Mouse (Mus musculus) forebrain, embryonic 14.5 days (tissue): ENCODE results near the gene Supt3. TPM values are rescaled to one million over a fixed set of nuclear protein-coding genes. Genes with fewer than 3 reads are reported as not detected.

Source experiments
- ATAC-seq: fragments of 200-750 bp; cut with Nextera tagmentation; 2 replicates; pipeline ENCODE4 v1.8.0; 2017; ENCODE audit warnings: mild to moderate bottlenecking, moderate library complexity
- DNase-seq: peaks from one replicate; pipeline ENCODE4 v3.0.0-alpha.2; 2015; ENCODE audit warnings: low spot score
- H3K27ac ChIP-seq: fragments of 300-500 bp; sonication (generic); 2 replicates; pipeline ENCODE4 v1.5.1; 2014; ENCODE audit warnings: low read depth, mild to moderate bottlenecking, control low read depth, low read length, moderate library complexity
- H3K27me3 ChIP-seq: fragments of 300-500 bp; sonication (generic); replicated peaks from 2 replicates; pipeline ENCODE4 v1.6.1; 2014; ENCODE audit warnings: low read length, control low read depth, mixed read lengths; ENCODE audit not compliant: control insufficient read depth, insufficient read depth
- H3K36me3 ChIP-seq: fragments of 300-500 bp; sonication (generic); 2 replicates; pipeline ENCODE4 v1.6.1; 2014; ENCODE audit warnings: low read length, control low read depth; ENCODE audit not compliant: control insufficient read depth, insufficient read depth
- H3K4me1 ChIP-seq: fragments of 300-500 bp; sonication (generic); 2 replicates; pipeline ENCODE4 v1.6.1; 2014; ENCODE audit warnings: antibody characterized with exemption, low read length, control low read depth; ENCODE audit not compliant: control insufficient read depth, insufficient read depth
- H3K4me2 ChIP-seq: fragments of 300-500 bp; sonication (generic); 2 replicates; pipeline ENCODE4 v1.6.1; 2014; ENCODE audit warnings: mild to moderate bottlenecking, control low read depth, low read length
- H3K4me3 ChIP-seq: fragments of 300-500 bp; sonication (generic); 2 replicates; pipeline ENCODE4 v1.5.1; 2014; ENCODE audit warnings: low read depth, low read length, control low read depth
- H3K9ac ChIP-seq: fragments of 300-500 bp; sonication (generic); 2 replicates; pipeline ENCODE4 v1.6.1; 2014; ENCODE audit warnings: mild to moderate bottlenecking, low read length, control low read depth, moderate library complexity
- H3K9me3 ChIP-seq: fragments of 300-500 bp; sonication (generic); replicated peaks from 2 replicates; pipeline ENCODE4 v1.6.1; 2016; ENCODE audit warnings: low read length, control low read depth, mixed read lengths; ENCODE audit not compliant: control insufficient read depth
- WGBS: fragments of 180-500 bp; shearing (Covaris S2); extraction: QIAGEN DNeasy Blood & Tissue Kit; methylation state at CpG from one replicate; pipeline ENCODE4 v1.1.7; 2014; 5-methylcytosine and 5-hydroxymethylcytosine counted together
- polyA plus RNA-seq: library from polyadenylated mRNA; unstranded; fragments of >200 nt; fragmentation: Nextera tagmentation; extraction: Ambion mirVana; gene quantifications from 2 replicates; pipeline ENCODE4 v1.2.1, GENCODE M21; 2014

The Supt3 gene
- polyA plus RNA-seq, 1 experiment from 2014 or later, result 19.0 TPM

DNA sequence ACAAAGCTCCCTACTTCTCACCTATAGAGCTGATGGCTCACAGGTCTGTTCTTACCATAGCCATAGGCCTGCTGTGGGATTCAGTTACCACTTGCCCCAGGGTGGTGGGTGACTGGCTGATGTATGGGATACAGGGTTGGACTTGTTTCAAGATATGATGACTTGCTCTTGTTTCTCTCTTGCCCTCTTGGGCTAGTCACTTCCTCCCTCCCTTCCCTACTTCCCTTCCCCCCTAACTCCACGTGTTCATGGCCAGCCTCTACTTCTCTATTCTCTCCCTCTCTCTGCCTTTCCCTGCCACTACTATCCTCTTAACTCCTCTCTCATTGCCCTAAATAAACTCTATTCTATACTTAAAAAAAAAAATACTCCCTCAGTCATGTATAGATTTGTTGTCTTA lies 54.2 kb downstream of the Supt3 start:
- Histone ChIP-seq H3K4me2 (no peak overlapping the region), H3K4me3 (no peak overlapping the region), H3K9ac (no peak overlapping the region), H3K4me1 (no peaks in the 10 kb centered on the region), H3K36me3 (no peaks in the 10 kb centered on the region), H3K27ac (no peak overlapping the region), H3K9me3 (no peaks in the 10 kb centered on the region), H3K27me3 (no peaks in the 10 kb centered on the region)
- ATAC-seq (no peak), DNase-seq (no peak)
- 89% methylated on average over 1 of the region's 1 CpGs for WGBS

DNA sequence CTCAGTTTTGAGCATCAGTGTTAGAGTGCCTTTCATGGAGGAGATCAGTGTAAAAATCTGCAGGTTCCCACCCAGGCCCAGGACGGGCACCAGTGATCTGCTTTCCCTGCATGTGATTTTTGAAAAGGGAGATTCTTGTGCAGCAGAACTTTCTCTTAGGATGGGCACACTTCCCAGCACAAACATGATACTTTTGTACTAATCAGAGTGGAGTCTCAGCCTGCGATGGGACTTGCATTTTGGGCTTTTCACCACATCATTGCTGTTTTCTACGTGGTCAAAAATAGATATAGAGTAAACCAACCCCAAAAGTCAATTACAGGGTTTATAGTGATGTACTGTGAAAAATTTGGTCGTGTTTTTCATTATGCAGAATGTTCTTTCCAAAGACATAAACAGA lies 65.2 kb downstream of the Supt3 start:
- ATAC-seq (no peak), DNase-seq (no peak)
- no peaks in the 10 kb centered on the region for H3K36me3 ChIP-seq
- no peak overlapping the region for H3K4me2 ChIP-seq
- no peak overlapping the region for H3K4me3 ChIP-seq
- no peaks in the 10 kb centered on the region for H3K9me3 ChIP-seq
- H3K27me3 ChIP-seq, result no peaks in the 10 kb centered on the region
- no peak overlapping the region for H3K27ac ChIP-seq
- no peaks in the 10 kb centered on the region for H3K4me1 ChIP-seq
- 82% methylated on average over 4 of the region's 4 CpGs for WGBS
- no peak overlapping the region for H3K9ac ChIP-seq

DNA sequence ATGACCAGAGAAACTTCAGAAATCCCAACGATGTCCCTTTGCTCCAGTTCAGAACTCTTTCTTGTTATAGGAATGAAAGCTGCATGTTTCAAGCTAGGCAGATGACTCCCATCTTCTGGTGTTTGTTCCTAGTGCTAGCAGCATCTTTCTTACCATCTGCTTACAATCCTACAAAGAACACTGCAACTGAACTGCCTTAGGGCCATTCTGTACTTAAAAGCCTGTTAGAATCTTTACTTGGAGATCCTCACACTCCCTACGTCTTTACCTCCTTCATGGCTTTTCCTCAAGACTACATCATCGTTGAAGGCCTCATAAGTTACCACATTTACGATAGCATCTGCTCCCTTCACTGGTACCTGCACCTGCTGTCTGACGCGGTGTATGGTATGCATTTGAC lies 86.2 kb downstream of the Supt3 start:
- ATAC-seq, result no peak
- WGBS, result 95% methylated on average over 6 of the region's 6 CpGs

DNA sequence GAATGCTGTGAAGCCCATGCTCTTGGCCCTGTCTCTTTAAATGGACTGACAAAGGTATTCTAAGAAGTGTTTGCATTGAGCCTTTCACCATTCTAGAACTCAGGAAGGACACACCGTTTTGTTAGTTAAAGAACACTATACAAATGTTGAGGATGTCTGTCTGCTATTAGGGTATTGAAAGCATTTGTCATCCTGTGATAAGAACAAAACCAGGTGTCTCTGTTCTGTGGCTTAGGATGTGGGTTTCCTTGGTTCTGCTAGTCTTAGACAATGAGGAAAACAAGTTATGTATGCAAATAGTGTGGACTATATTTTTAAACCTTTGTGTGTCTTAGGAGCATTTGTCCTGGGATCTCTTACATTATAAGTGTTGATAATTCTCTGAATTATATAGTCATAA lies 116.6 kb downstream of the Supt3 start:
- ATAC-seq (no peak), DNase-seq (no peak)
- H3K4me2 ChIP-seq, result no peak overlapping the region
- no peaks in the 10 kb centered on the region for H3K4me1 ChIP-seq
- no peak overlapping the region for H3K4me3 ChIP-seq
- WGBS, result 77% methylated on average over 1 of the region's 1 CpGs
- no peaks in the 10 kb centered on the region for H3K27me3 ChIP-seq
- no peak overlapping the region for H3K9ac ChIP-seq
- H3K9me3 ChIP-seq, result no peaks in the 10 kb centered on the region
- no peaks in the 10 kb centered on the region for H3K36me3 ChIP-seq
- no peak overlapping the region for H3K27ac ChIP-seq

More for the DNA sequence above, 86.2 kb downstream of the Supt3 start:
- Histone ChIP-seq H3K9ac (no peak overlapping the region), H3K4me1 (no peaks in the 10 kb centered on the region), H3K4me2 (no peak overlapping the region), H3K27me3 (no peaks in the 10 kb centered on the region), H3K27ac (no peak overlapping the region), H3K4me3 (no peak overlapping the region), H3K36me3 (no peaks in the 10 kb centered on the region), H3K9me3 (no peaks in the 10 kb centered on the region)
- no peak for DNase-seq

DNA sequence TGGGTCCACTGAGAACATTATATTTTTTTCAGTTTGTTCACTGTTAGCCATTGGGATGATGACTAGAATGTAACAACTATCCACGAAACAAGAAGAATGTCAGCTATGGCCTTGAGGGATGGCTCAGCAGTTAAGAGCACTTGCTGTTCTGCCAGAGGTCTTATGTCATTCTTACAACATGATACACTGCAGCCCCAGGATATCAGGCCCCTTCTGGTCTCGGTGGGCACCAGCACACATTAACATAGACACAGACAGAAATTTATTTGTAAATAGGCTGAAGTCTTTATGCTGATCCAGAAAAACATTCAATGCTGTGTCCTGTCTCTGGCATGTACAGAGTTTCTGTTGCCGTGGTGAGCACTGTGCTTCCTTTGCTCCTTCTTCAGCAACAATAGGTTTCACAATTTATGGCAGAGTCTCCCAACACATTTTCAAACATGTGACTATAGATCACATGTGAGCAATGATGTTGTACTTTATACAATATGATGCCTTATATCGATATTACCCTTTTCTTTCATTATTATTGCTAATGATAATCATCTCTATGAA lies 166.7 kb downstream of the Supt3 start:
- Histone ChIP-seq H3K27me3 (no peaks in the 10 kb centered on the region), H3K9ac (no peak overlapping the region), H3K9me3 (no peaks in the 10 kb centered on the region), H3K36me3 (no peaks in the 10 kb centered on the region), H3K27ac (no peak overlapping the region), H3K4me1 (no peaks in the 10 kb centered on the region), H3K4me3 (no peak overlapping the region), H3K4me2 (no peak overlapping the region)
- DNase-seq (no peak), ATAC-seq (no peak)
- WGBS, result 87% methylated on average over 4 of the region's 4 CpGs

DNA sequence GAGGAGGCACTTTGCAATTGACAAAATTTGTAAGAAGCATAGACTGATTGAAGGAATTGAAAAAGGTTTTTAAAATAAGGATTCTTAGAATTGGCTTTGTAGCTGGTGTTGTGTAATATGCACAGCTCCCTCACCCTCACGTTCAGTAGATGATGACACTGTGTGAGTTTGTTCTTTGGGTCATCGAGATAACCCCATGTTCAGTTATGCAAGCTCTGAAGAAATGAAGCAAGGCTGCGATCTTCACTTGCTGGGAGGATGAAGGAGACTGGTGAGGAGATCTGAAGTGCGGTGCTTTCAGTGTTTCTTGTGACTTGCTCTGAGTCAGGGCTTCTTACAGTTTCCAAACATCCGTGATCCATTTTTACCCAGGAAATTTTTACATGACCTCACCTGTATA lies 168.4 kb downstream of the Supt3 start:
- WGBS, result 94% methylated on average over 5 of the region's 5 CpGs
- Histone ChIP-seq H3K4me2 (no peak overlapping the region), H3K36me3 (no peaks in the 10 kb centered on the region), H3K4me1 (no peaks in the 10 kb centered on the region), H3K9ac (no peak overlapping the region), H3K4me3 (no peak overlapping the region), H3K9me3 (no peaks in the 10 kb centered on the region), H3K27me3 (no peaks in the 10 kb centered on the region), H3K27ac (no peak overlapping the region)
- no peak for ATAC-seq
- no peak for DNase-seq

DNA sequence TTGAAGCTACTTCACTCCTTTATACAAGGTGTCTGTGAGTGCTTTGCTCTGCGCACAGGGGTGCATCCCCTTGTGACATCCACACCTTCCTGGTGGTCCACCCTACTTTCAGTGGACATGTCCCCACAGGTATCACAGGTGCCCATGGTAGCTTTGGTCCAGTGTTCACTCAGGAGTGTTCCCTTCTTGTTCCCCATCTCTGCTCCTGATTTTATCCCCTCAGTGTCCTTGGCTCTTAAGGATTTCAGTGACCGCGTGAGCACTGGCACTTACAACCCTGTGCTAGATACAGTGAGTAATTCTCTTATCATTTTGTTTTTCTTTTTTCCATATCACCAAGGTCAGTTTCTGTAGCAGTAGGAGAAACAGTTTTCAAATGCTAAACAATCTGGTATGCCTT lies 171.4 kb downstream of the Supt3 start:
- Histone ChIP-seq H3K36me3 (no peaks in the 10 kb centered on the region), H3K4me1 (no peaks in the 10 kb centered on the region), H3K4me3 (no peak overlapping the region), H3K27me3 (no peaks in the 10 kb centered on the region), H3K9me3 (no peaks in the 10 kb centered on the region), H3K4me2 (no peak overlapping the region), H3K9ac (no peak overlapping the region), H3K27ac (no peak overlapping the region)
- 97% methylated on average over 3 of the region's 3 CpGs for WGBS
- no peak for ATAC-seq
- DNase-seq, result no peak

DNA sequence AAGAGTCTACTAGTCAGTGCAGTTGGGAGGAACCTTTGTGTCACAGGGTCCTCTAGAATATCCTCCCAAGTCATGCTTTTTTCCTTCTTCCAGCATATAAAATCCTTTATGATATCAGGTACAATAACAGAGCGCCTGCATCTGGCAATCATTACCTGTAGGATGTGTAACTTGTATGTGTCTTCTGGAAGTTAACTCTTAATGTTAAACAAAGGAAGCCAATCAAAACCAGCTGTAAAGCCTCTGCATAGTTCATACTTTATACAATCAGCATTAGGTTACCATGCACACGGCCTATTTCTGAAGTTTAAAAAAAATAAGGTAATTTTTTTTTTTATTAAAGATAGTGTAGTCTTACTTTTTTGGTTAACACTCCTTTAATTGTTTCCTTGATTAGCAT lies 179.7 kb downstream of the Supt3 start:
- no peak overlapping the region for H3K4me2 ChIP-seq
- no peak overlapping the region for H3K9ac ChIP-seq
- no peaks in the 10 kb centered on the region for H3K36me3 ChIP-seq
- no peak overlapping the region for H3K27ac ChIP-seq
- no peaks in the 10 kb centered on the region for H3K4me1 ChIP-seq
- H3K9me3 ChIP-seq, result no peaks in the 10 kb centered on the region
- ATAC-seq (no peak), DNase-seq (no peak)
- no peak overlapping the region for H3K4me3 ChIP-seq
- no peaks in the 10 kb centered on the region for H3K27me3 ChIP-seq
- WGBS, result 88% methylated on average over 2 of the region's 2 CpGs

DNA sequence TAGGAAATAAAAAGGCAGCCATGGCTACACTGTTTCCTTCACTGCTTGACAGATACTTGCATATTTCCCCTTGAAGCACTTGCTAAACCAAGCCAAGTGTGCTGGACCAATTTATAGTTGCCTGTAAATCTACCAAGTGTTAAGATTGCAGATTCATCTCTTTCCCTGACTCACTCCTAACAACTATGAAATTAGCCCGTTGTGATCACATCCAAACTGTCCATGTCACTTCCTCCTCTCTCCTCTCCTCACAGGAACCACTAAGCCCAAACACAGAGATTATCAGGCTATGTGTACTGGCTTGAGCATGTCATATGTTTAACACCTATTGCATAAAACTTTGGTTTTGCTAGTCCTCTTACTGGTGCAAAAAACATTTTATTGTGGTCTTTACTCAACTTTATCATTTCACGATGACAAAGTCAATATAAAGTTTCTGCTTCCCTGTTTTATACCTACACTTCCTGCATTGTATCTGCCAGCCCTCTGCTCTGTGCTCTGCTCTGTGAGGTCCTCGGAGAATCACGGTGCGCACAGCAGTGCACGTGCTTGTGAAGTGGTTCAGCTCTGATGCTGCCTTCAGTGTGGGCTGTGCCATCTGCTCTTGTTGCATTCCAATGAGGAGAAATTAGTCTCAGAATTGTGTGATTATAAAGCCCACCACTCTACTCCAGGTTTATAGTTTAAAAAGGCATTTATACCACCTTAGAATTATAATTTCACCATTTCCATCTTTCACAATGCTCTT lies 186.3 kb downstream of the Supt3 start:
- Histone ChIP-seq H3K9ac (no peak overlapping the region), H3K4me3 (no peak overlapping the region), H3K4me2 (no peak overlapping the region), H3K9me3 (no peaks in the 10 kb centered on the region), H3K4me1 (no peaks in the 10 kb centered on the region), H3K36me3 (no peaks in the 10 kb centered on the region), H3K27ac (no peak overlapping the region), H3K27me3 (no peaks in the 10 kb centered on the region)
- WGBS, result 79% methylated on average over 6 of the region's 6 CpGs
- ATAC-seq, result peak; percentile 50; the same call in 1 of the 2 replicates
- no peak for DNase-seq
